Mouse (Mus musculus) forebrain, embryonic 13.5 days (tissue): ENCODE data around the gene Aff4. TPM values are rescaled to one million over a fixed set of nuclear protein-coding genes. Genes with fewer than 3 reads are reported as not detected.
"Not testable (repeated sequence)": the region's sequence is repeated elsewhere in the genome, so short reads cannot be mapped to it uniquely, and the experiment has no call there.

Source experiments
- ATAC-seq: fragments of 200-750 bp; cut with Nextera tagmentation; 2 replicates; pipeline ENCODE4 v1.8.0; 2017
- H3K27ac ChIP-seq: fragments of 300-500 bp; sonication (generic); 2 replicates; pipeline ENCODE4 v1.5.1; 2015; ENCODE audit warnings: inconsistent platforms, mild to moderate bottlenecking, moderate library complexity
- H3K27me3 ChIP-seq: fragments of 300-500 bp; sonication (generic); 2 replicates; pipeline ENCODE4 v1.6.1; 2015; ENCODE audit warnings: mild to moderate bottlenecking, inconsistent platforms
- H3K36me3 ChIP-seq: fragments of 300-500 bp; sonication (generic); 2 replicates; pipeline ENCODE4 v1.6.1; 2015; ENCODE audit warnings: mild to moderate bottlenecking, inconsistent platforms; ENCODE audit not compliant: poor library complexity, severe bottlenecking
- H3K4me1 ChIP-seq: fragments of 300-500 bp; sonication (generic); 2 replicates; pipeline ENCODE4 v1.6.1; 2015; ENCODE audit warnings: inconsistent platforms
- H3K4me2 ChIP-seq: fragments of 300-500 bp; sonication (generic); 2 replicates; pipeline ENCODE4 v1.6.1; 2015; ENCODE audit warnings: inconsistent platforms, mild to moderate bottlenecking, moderate library complexity
- H3K4me3 ChIP-seq: fragments of 300-500 bp; sonication (generic); 2 replicates; pipeline ENCODE4 v1.5.1; 2015; ENCODE audit warnings: mild to moderate bottlenecking, inconsistent platforms
- H3K9ac ChIP-seq: fragments of 300-500 bp; sonication (generic); 2 replicates; pipeline ENCODE4 v1.6.1; 2015; ENCODE audit warnings: mild to moderate bottlenecking, inconsistent platforms
- H3K9me3 ChIP-seq: fragments of 300-500 bp; sonication (generic); replicated peaks from 2 replicates; pipeline ENCODE4 v1.6.1; 2016; ENCODE audit warnings: inconsistent platforms
- WGBS: fragments of 180-500 bp; shearing (Covaris S2); methylation state at CpG from one replicate; pipeline ENCODE4 v1.1.7; 2015; 5-methylcytosine and 5-hydroxymethylcytosine counted together
- polyA plus RNA-seq: library from polyadenylated mRNA; unstranded; fragments of >200 nt; fragmentation: Nextera tagmentation; extraction: Ambion mirVana; gene quantifications from 2 replicates; pipeline ENCODE4 v1.2.1, GENCODE M21; 2015

Gene Aff4
- 66.0 and 66.7 TPM in 2 replicates for polyA plus RNA-seq

GRCm38 (mm10) chr11:53350291-53351223, at the start of gene Aff4:
Gene Aff4, plus strand, starts transcription at chr11:53350833.
- Histone ChIP-seq H3K27me3 (no peaks in the 10 kb centered on the region), H3K4me1 (peaks cover 8% of the 10 kb centered on the region), H3K9ac (peak within 1 kb of the TSS; percentile 91), H3K4me3 (peak within 1 kb of the TSS; percentile 81), H3K27ac (peak within 1 kb of the TSS; percentile 95), H3K9me3 (no peaks in the 10 kb centered on the region), H3K36me3 (no peaks in the 10 kb centered on the region), H3K4me2 (peak within 1 kb of the TSS; percentile 74)
- WGBS: under 1% methylated on average over 86 of the region's 127 CpGs
- ATAC-seq: peak; percentile 97

DNA sequence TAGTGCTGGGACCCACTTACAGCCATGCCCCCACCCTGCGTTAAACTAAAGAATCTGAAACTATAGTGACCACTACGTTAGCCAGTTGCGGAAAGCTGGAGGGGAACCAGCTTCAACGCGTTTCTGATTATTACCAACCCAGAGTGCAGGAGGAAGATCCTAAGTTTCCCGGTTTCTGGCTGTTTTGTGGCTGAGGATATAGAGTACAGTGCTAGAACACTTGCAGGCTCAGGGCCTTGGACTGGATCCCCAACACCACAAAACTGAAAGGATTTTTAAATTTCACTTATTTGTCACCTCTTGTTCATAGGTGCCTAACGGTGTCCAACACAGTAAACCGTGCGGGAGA, 49.5 kb upstream of the Aff4 start:
- WGBS: 50% methylated on average over 9 of the region's 9 CpGs
- peaks cover 33% of the 10 kb centered on the region for H3K4me1 ChIP-seq
- H3K27me3 ChIP-seq: no peaks in the 10 kb centered on the region
- peak overlapping the region; percentile 69 for H3K4me2 ChIP-seq
- peak overlapping the region; percentile 98 for H3K4me3 ChIP-seq
- no peaks in the 10 kb centered on the region for H3K9me3 ChIP-seq
- H3K36me3 ChIP-seq: peaks cover 3% of the 10 kb centered on the region; the same call in 1 of the 2 replicates
- peak overlapping the region; percentile 98 for H3K9ac ChIP-seq
- H3K27ac ChIP-seq: peak overlapping the region; percentile 96
- no peak for ATAC-seq

GRCm38 (mm10) chr11:53304044-53304840, 46.4 kb upstream of the Aff4 start:
- Histone ChIP-seq H3K4me2 (no peak overlapping the region), H3K27ac (no peak overlapping the region), H3K9me3 (no peaks in the 10 kb centered on the region), H3K9ac (no peak overlapping the region), H3K4me3 (no peak overlapping the region), H3K4me1 (peaks cover 9% of the 10 kb centered on the region), H3K36me3 (no peaks in the 10 kb centered on the region), H3K27me3 (no peaks in the 10 kb centered on the region)
- no peak for ATAC-seq
- 87% methylated on average over 14 of the region's 14 CpGs for WGBS

DNA sequence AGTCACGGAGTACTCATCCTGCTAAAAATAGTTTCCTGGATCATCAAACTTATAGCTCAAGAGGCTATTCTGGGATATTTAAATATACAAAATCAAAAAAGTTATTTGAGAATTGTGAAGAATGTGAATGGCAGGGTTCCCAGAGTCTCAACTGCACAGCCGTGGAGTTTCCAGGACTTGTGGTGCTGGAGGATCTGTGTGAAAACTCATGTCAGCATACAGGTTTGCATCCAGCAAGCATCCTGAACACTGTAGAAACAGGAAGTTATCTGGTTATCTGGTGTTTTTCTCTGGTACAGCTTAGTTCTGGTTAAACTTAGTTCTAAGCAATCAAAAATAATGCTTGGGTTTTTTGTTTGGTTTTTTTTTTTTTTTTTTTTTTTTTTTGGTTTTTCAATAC, 43.7 kb upstream of the Aff4 start:
- Histone ChIP-seq H3K27ac (no peak overlapping the region), H3K4me2 (no peak overlapping the region), H3K9ac (no peak overlapping the region), H3K9me3 (no peaks in the 10 kb centered on the region), H3K4me3 (no peak overlapping the region), H3K4me1 (no peaks in the 10 kb centered on the region), H3K36me3 (no peaks in the 10 kb centered on the region), H3K27me3 (no peaks in the 10 kb centered on the region)
- WGBS: 84% methylated on average over 2 of the region's 2 CpGs
- ATAC-seq: no peak

DNA sequence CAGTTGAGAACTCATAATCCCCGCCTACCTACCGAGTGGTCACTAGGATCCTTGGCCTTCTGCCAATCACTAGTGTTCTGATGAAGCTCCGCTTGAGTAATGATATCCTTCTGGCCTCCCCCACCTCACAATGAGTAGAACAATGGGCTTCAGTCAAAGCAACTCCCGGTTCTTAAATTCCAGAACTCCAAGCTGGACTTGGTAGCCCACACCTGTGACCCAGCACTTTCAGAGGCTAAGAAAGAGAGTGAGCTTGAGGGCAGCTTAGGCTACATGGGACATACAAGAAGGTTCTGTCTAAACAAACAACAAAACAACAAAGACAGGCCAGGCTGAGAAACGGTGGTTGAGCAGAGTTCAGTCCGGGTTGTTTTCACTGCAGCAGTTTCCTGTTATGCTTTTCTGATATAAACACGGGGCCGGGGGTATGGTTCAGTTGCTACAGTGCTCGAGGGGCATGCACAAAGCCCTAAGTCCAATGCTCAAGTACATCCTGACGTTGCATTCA, 43.0 kb upstream of the Aff4 start:
- 71% methylated on average over 10 of the region's 10 CpGs for WGBS
- H3K36me3 ChIP-seq: no peaks in the 10 kb centered on the region
- H3K9ac ChIP-seq: no peak overlapping the region
- H3K4me1 ChIP-seq: no peaks in the 10 kb centered on the region
- no peaks in the 10 kb centered on the region for H3K27me3 ChIP-seq
- H3K4me3 ChIP-seq: no peak overlapping the region
- no peaks in the 10 kb centered on the region for H3K9me3 ChIP-seq
- no peak overlapping the region for H3K4me2 ChIP-seq
- no peak for ATAC-seq
- no peak overlapping the region for H3K27ac ChIP-seq

GRCm38 (mm10) chr11:53308251-53308864, 42.3 kb upstream of the Aff4 start:
- Histone ChIP-seq H3K27me3 (no peaks in the 10 kb centered on the region), H3K9ac (no peak overlapping the region)
- ATAC-seq: no peak

GRCm38 (mm10) chr11:53308884-53309310, 41.7 kb upstream of the Aff4 start:
- 88% methylated on average over 2 of the region's 2 CpGs for WGBS
- no peak for ATAC-seq
- H3K4me2 ChIP-seq: no peak overlapping the region

More at GRCm38 (mm10) chr11:53308251-53308864, 42.3 kb upstream of the Aff4 start:
- H3K36me3 ChIP-seq: no peaks in the 10 kb centered on the region
- no peak overlapping the region for H3K27ac ChIP-seq
- H3K4me3 ChIP-seq: no peak overlapping the region
- H3K9me3 ChIP-seq: no peaks in the 10 kb centered on the region
- no peak overlapping the region for H3K4me2 ChIP-seq
- no peaks in the 10 kb centered on the region for H3K4me1 ChIP-seq

GRCm38 (mm10) chr11:53311385-53311784, 39.2 kb upstream of the Aff4 start:
- no peak for ATAC-seq
- Histone ChIP-seq H3K4me2 (no peak overlapping the region), H3K36me3 (no peaks in the 10 kb centered on the region), H3K9me3 (no peaks in the 10 kb centered on the region), H3K4me3 (no peak overlapping the region), H3K9ac (no peak overlapping the region), H3K4me1 (no peaks in the 10 kb centered on the region), H3K27me3 (no peaks in the 10 kb centered on the region), H3K27ac (no peak overlapping the region)
- WGBS: 21% methylated on average over 1 of the region's 1 CpGs

More at GRCm38 (mm10) chr11:53308884-53309310, 41.7 kb upstream of the Aff4 start:
- no peaks in the 10 kb centered on the region for H3K27me3 ChIP-seq
- H3K4me1 ChIP-seq: no peaks in the 10 kb centered on the region
- no peak overlapping the region for H3K4me3 ChIP-seq
- no peaks in the 10 kb centered on the region for H3K9me3 ChIP-seq
- no peaks in the 10 kb centered on the region for H3K36me3 ChIP-seq
- H3K9ac ChIP-seq: no peak overlapping the region
- no peak overlapping the region for H3K27ac ChIP-seq

- WGBS: 81% methylated on average over 1 of the region's 1 CpGs
- not testable (repeated sequence) for H3K9ac ChIP-seq, H3K27me3 ChIP-seq, H3K27ac ChIP-seq, H3K9me3 ChIP-seq, H3K4me3 ChIP-seq, ATAC-seq, H3K4me1 ChIP-seq, H3K36me3 ChIP-seq, H3K4me2 ChIP-seq
These were observed 37.8 kb upstream of the Aff4 start for GRCm38 (mm10) chr11:53312823-53313222.

DNA sequence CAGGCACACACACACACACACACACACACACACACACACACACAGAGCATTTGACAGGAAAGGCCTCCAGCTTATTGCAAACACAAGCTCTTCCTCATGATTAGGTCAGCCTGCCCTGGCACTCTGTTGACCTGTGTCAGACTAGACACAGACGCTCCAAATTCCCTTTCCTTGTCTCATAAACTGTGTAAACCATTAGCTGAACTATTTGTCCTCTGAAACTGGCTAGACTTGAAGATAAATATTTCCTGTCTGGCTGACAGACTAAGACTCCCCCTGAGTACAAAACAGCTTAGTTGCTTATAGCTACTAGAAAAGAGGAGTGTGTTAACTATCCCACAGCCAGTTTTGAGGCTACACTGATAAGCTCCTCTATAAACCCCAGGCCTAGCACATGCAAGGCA, 35.9 kb upstream of the Aff4 start:
- no peak overlapping the region for H3K9ac ChIP-seq
- no peak for ATAC-seq
- H3K4me3 ChIP-seq: no peak overlapping the region
- no peak overlapping the region for H3K27ac ChIP-seq
- no peak overlapping the region for H3K4me2 ChIP-seq
- no peaks in the 10 kb centered on the region for H3K27me3 ChIP-seq
- no peaks in the 10 kb centered on the region for H3K9me3 ChIP-seq
- H3K4me1 ChIP-seq: no peaks in the 10 kb centered on the region
- WGBS: 82% methylated on average over 1 of the region's 1 CpGs
- no peaks in the 10 kb centered on the region for H3K36me3 ChIP-seq

DNA sequence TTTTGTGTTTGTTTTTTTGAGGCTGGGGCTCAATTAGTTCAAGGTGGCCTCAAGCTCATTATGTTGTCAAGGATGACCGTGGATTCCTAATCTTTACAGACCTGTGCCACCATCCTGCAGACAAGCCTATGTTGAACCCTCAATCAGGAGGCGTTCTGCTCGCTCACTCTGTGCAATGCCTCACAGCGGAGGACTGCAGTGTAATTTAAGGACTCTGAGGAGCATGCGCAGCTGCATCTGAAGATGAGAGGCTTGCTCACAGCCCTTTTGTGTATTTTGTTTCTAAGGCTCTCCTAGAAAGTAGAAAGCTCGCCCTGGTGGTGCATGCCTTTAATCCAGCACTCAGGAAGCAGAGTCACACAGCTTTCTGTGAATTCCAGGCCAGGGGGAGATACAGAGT, 33.6 kb upstream of the Aff4 start:
- H3K9ac ChIP-seq: no peak overlapping the region
- WGBS: 49% methylated on average over 6 of the region's 6 CpGs
- no peak overlapping the region for H3K27ac ChIP-seq
- no peaks in the 10 kb centered on the region for H3K4me1 ChIP-seq
- no peaks in the 10 kb centered on the region for H3K9me3 ChIP-seq
- no peak for ATAC-seq
- H3K27me3 ChIP-seq: no peaks in the 10 kb centered on the region
- H3K36me3 ChIP-seq: no peaks in the 10 kb centered on the region
- H3K4me2 ChIP-seq: no peak overlapping the region
- H3K4me3 ChIP-seq: no peak overlapping the region

DNA sequence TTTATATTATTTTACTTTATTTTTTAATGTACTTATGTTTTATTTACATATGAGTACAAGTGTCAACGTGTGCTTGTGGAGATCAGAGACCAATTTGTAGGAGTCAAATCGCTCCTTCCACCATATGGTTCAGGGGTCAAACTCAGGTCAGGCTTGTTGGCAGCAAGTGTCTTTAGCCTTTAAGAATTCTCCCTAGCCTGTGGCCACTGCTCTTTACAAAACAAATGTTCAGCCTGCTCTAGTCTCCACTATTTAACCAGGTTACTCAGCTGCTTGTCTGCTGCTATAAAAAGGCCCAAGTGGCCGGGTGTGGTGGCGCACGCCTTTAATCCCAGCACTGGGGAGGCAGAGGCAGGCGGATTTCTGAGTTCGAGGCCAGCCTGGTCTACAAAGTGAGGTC, 32.6 kb upstream of the Aff4 start:
- no peak overlapping the region for H3K4me3 ChIP-seq
- no peaks in the 10 kb centered on the region for H3K4me1 ChIP-seq
- no peak overlapping the region for H3K9ac ChIP-seq
- no peak overlapping the region for H3K27ac ChIP-seq
- no peaks in the 10 kb centered on the region for H3K9me3 ChIP-seq
- WGBS: 87% methylated on average over 7 of the region's 7 CpGs
- H3K36me3 ChIP-seq: no peaks in the 10 kb centered on the region
- no peaks in the 10 kb centered on the region; the same call in 1 of the 2 replicates for H3K27me3 ChIP-seq
- no peak overlapping the region for H3K4me2 ChIP-seq
- ATAC-seq: no peak
